Mouse (Mus musculus): ENCODE results near the gene Lysmd2.
A peak's percentile ranks its signal among the peaks of the same experiment; 100 is the strongest.

The Lysmd2 gene

DNA sequence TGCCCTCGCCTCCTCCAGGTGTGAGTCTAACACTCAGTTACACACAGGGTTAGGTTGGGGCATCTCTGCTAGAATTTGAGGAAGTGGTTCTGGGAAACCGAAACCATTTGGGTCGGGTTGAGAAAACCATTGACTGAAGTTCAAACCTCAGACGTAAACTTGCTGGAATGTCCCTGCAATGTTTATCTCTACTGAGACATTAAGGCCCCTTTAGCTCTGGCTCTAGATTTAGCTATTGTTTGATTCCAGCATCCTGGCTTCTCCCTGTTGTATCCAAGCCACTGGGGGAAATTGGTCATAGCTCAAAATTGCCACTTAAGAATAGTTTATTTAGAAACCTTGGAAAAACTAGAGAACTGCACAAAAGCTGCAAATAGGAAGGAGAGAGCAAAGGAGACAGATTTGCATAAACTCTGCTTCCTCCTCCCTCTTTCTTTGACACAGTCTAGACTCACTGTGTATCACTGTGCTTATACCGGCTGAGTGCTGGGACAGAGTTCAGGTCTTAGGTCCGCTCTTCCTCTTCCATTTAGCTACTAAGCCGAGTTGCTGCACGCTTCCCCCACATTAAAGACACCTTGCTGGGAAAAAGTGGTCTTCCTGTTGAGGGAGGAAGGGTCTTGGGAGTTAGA lies 5.4 kb downstream of the Lysmd2 start:
- DNase-seq = peak; percentile 49

DNA sequence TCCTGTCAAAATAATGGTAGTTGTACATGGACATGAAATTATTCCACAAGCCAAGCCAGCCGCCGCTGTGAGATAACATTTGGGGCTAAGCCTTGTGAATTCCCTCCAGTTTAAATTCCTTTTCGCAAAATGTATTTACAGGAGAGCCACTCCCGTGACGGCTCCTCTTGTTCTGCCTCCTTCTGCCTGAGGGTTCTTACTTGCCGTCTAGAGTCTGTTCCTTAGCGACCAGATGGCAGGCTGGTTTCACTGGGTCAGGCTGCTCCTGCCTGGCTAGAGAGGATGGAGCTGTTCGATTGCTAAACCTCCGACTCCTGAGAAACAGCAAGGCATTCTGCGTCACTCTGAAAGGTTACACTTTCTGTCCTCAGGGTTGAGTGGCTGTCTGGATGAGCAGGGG lies 6.6 kb downstream of the Lysmd2 start:
- DNase-seq = no peak

DNA sequence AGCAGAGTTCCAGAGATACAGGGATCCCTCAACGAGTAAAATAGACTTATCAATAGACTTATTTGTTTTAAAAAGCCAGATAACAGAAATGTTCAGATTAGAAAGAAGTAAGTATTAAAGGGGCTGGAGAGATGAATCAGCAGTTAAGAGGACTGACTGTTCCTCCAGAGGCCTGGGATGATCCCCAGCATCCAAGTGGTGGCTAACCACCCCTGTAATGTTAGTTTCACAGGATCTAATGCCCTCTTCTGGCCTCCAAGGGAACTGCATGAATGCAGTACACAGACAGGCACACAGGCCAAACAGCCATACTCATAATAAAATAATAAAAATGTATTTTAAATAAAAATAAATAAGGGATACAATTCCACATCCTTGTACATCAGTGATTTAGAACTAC lies 7.4 kb downstream of the Lysmd2 start:
- DNase-seq = peak; percentile 46

DNA sequence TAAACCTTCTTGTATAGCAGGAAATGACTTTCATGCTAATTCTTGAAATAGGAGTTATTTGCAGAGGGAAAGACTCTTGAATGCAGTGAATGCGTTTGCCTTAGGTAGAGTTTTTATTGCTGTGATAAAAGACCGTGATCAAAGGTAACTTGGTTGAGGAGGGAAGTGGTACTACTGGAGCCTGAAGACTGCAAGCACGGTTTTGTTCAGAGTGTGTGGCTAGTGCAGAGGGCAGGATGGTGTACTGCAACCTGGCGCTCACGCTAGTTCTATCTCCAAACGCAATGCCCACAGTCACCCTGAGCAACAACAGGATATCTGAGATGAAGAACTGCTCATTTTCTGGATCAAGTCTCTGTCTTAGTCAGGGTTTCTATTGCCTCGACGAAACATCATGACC lies 8.1 kb downstream of the Lysmd2 start:
- no peak for DNase-seq

DNA sequence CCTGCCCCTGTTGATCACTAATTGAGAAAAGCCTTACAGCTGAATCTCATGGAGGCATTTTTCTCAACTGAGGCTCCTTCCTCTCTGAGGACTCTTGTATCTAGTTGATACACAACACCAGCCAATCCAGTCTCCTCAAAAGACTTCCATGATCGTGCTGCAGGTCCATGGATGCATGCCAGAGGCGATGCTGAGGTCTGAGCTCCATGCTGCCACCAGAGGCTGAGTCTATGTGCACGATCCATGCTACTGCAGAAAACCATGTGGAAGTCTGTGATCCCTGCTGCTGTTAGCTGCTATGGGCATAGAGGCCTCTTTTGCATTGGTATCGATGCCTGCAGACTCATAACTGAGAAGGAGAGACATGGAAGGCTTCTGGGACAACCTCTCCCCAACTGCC lies 8.7 kb downstream of the Lysmd2 start:
- no peak for DNase-seq

DNA sequence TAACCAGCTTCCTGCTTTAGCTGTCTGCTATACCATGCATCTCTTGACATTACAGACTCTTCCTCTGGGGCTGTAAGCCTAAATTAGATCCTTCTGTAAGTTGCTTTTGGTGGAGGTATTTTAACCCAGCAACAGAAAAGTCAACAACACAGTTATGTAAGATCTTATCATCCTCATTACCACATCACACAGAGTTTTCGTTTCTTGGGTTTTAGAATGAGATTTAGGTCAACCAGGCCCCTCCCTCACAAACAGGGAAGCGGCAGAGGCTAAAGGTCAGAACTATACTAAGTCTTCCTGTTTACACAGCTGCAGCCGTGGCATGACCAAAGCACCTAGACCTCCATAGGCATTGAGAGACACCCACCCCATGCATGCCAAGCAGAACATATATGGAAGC lies 19.9 kb downstream of the Lysmd2 start:
- DNase-seq = no peak

DNA sequence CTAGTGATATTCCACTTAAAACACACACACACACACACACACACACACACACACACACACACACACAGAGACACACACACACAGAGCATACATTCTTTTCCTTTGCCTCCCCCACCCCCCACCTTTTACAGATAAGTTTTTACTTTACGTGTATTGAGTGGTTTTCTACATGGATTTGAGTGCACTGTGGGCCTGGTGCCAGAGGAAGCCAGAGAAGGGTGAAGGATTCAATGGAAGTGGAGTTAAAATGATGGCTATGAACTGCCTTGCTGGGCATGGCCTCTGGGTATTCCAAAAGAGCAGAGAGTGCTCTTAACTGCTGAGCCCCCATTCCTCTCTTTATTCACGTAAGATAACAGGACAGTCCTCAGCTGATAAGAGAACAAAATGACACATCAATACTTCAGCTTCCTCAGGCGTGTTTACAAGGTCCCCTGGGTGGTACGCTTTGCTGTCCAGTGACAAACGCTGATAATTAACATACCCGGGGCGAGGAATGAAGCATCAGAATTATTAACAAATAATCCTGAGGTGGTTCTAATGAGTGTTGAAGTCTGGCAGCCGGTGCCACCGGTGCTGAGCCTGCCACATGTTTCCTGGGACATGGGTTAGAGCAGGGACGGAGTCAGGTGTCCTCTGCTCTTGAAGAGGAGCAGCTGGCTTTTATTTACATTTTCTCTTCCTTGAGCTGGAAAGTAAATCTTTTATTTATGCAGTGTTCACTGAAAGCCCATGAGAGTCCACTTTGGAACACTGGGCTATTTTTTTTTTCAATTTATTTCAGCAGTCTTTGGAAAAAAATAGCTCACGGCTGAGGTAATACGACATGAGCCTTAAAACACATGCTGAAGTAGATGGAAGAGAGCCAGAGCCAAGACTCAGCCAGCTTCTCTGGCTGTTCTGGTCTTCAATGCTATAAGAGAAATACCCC lies 28.7 kb downstream of the Lysmd2 start:
- DNase-seq = no peak

DNA sequence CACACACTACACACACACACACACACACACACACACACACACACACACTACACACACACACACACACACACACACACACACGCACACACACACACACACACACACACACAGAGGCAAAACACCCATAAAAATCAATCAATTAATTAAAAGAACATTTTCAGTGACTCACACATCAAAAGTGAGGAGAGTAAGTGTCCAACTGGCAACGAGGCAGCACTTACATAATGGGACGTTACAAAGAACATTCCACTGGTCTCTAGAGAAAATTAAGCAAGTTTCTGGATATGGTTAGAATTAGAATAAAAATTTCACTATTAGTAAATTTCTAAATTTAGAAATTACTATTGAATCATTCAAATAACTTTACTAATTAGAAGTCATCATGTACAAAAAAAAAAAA lies 30.9 kb downstream of the Lysmd2 start:
- peak; percentile 13 for DNase-seq

DNA sequence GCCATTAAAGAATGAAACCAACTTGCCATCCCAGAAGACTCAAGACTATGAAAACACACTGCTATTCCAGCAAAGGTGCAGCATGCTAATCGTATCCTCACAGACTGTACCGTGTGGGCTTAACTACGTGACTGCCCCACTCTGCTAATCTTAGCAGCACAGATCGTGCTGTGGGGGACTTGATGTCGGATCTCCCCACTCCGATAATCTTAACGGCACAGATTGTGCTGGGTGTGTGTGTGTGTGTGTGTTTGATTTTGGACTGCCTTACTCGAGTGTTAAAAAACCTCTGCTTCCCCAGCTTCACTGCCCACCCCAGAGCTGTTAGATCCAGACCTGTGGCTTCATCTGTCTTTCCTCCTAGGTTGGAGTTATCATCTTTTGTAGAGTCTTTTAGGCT lies 35.4 kb downstream of the Lysmd2 start:
- DNase-seq = no peak

DNA sequence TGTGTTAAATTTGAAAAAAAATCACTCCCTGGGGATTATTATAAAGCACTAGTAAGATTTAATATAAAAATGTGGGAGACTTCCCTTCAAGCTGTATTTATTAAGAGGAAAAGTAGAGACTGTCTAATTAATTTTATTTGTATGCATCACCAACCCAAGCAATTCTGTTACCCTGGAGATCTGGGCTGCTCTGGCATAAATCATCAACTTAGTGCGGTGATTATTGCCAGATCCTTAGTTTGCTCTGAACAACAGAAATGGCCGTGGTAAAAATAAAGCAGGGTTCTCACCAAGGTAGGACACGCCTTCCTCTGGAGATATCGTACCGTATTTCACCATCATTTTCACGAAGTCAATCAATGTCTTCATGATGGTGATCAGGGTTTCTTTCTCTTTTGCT lies 39.8 kb downstream of the Lysmd2 start:
- no peak for DNase-seq

DNA sequence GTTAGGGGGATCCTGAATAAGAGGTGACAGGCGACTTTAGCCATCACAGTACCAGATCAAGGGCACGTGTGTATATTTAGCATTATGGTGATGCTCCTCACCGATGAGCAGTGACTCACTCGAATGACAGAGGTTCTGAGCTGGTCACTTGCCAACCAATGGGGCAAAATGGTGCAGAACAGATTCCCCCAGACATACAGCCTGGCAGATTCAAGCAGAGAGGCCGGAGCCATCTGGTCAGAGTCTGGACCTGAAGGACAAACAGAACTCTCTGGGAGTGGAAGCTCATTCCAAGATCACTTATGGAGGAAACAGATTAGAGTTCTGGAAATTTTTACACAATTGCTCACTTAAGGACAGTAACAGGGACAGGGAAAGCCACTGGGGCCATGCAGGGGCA lies 41.1 kb downstream of the Lysmd2 start:
- peak; percentile 10 for DNase-seq

DNA sequence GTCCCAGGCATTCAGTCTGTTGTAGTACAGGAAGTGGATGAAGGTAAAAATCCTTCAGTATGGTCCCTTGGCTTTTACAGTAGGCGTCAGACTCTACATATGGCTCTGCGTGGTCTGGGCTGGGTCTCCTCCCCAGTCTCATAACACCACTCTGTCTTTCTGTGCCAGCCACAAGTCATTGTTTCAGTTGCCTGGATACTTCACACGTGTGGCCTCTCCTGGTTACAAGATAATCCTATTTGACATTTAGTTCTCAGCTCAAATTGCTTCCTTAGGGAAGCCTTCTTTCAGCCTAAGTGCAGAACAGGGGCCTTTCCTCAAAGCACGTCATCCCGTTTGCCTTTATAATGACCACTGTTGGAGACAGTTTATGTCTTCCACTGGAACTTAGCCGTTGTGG lies 47.2 kb downstream of the Lysmd2 start:
- DNase-seq = no peak

DNA sequence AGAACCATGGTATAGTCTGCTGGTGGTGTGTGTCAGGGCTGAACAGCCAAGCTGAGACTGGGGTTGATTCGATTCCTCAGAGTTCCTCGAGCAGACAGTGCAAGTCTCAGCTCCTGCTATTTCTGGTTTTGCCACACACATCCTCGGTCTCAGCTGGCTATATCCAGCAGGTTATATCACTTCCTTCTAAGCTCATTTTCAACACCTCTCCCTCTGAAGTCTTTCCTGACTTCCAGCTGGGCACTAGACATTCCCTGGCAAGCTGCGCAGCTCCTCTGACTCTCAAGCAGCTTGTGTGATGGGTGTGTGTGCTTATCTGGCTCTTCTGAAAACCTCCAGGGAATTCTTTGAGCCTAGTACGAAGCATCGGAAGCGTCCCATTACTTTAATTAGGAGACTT lies 50.7 kb downstream of the Lysmd2 start:
- DNase-seq = no peak

DNA sequence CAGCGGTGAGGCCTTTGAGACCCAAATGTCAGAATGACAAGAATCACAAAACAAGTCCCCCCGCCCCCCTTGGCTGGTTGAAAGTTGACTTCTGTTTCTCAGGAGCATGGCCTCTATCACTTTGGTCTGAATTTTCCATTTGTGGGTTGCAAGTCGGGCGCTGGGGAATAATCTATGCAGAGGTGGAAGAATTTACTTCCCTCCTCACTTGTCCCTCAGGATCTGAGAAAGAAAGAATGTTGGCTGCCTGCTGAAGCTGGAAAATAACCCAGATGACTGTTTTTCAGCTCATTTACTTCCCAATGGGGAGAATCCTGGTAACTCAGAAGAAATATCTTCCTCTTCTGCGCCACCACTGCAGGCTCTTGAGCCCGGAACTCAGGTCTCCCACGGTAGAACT lies 52.8 kb downstream of the Lysmd2 start:
- DNase-seq = no peak

DNA sequence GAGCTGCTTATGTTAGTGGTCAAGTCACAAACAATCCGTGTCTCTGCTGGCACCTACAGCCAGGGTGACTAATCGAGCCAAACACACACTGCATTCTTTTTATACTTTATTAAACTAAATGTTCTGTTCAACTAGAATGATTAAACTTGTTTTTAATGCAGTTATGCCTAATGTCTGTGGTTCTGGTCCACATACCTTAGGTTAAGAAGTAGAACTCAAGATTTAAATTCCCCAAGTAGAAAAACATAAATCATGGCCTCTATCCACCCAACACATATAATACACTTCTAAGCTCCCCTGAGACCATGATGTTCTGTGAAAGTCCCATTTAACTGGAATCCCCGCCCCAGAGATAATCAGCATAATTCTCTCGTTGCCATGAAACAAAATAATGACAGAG lies 54.1 kb downstream of the Lysmd2 start:
- DNase-seq = no peak

DNA sequence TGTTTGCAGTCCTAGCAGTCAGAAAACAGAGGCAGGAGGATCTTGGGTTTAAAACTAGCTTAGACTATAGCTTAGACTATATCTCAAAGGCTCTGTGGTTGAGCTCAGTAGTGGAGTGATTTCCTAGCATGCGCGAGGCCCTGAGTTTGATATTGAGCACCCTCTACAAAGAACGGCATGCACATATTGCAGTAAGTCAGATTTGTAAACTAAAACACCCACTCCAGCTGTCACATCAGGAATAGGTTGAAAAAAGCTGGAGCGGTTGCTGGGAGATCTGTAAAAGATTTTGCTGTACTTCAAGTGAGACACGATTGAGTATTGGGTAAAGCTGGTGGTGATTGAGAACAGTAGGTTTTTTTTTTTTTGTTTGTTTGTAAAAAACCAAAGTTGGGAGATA lies 55.1 kb downstream of the Lysmd2 start:
- DNase-seq = no peak

DNA sequence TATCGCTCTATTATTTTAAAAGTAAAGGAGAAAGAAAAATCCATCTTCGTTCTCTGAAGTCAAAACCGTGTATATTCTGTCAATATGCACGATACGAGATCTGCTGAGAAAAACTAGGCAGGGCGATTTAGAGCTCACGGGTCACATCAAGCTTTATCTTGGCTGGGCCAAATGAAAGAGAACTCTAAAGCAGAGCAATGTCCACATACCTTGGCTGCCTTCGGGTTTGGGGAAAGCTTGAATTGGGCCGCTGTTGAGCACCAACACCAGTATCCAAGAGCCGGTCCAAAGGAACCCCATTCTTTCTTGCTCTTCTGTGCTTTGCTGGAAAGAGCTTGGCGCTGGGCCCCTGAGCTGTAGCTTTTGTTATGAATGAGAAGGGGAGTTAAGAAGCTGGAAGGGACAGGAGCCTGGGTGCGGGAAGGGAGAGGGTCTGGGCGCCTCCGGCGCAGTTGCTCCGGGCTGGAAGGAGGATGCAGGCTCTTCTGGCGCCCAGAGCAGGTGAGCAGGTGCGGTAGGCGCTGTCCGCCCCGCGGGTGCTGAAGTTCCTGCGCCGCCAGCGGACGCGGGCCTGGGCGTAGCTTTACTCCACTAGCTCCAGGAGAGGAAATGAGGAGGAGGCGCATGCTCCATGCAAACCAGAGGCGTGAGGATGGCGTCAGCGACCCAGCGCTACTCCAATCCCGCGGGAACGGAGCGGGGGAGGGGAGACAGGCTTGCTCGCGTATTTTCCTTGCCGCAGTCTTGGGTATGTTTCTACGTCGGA lies 58.1 kb downstream of the Lysmd2 start, which contains the start of gene Scg3:
TSS of gene Scg3 (minus strand) at position 631 of the 766 bp plus-strand sequence.
- peak; percentile 59 for DNase-seq

DNA sequence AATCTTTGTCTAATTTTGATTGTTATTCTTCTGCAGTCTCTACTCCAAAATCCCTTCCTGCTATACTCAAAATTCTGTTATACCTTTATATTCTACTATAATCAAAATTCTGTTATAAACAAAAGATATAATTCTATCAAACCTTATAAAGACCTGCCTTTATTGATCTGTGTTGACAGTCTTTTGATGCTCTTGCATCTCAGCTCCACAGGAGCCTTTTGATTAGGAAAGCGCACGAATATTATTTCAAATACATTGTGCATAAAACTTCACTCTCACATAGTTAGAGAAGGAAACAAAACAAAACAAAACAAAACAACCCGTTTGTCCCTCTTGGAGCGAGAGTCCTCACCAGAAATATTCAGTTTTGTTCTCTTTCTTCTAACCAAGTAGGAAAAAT lies 58.8 kb downstream of the Lysmd2 start:
- no peak for DNase-seq

DNA sequence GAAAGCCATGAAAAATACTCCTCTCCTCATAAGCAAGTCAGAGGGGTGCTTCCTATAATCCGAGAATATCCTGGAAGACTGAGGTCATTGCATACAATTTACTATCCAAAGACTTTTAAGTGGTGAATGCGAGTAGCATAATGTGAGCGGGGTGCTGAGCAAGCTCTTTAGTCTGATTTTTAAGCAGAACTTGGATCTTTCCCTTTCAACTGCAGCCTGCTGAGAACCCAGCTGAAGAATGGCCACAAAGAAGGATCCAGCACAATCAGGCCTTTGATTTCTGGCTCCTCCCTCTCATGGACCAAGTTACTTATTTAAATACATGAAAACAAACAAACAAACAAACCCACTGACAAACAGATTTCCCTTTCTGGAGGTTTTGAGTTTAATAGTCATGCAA lies 59.2 kb downstream of the Lysmd2 start:
- DNase-seq = no peak
